Mouse (Mus musculus): ENCODE data around the gene Mif.

GRCm38 (mm10) chr10:75854791-75855190, 5.2 kb downstream of the Mif start:
- TF ChIP-seq CTCF (IDR thresholded peaks at IDR 0.05; ENCODE audit: borderline replicate concordance, extremely low read depth, insufficient read depth, insufficient read length) = no peak
- no peak for TF ChIP-seq POLR2A (IDR thresholded peaks at IDR 0.05; ENCODE audit: borderline replicate concordance, extremely low read depth, insufficient read depth, insufficient read length, poor library complexity, severe bottlenecking)
